Mouse (Mus musculus): ENCODE measurements around the gene Bche. TPM values are rescaled to one million over a fixed set of nuclear protein-coding genes. Genes with fewer than 3 reads are reported as not detected.
A peak's percentile ranks its signal among the peaks of the same experiment; 100 is the strongest.

The Bche gene
- polyA plus RNA-seq, 1 experiment from 2014 or later = 4.3 TPM

DNA sequence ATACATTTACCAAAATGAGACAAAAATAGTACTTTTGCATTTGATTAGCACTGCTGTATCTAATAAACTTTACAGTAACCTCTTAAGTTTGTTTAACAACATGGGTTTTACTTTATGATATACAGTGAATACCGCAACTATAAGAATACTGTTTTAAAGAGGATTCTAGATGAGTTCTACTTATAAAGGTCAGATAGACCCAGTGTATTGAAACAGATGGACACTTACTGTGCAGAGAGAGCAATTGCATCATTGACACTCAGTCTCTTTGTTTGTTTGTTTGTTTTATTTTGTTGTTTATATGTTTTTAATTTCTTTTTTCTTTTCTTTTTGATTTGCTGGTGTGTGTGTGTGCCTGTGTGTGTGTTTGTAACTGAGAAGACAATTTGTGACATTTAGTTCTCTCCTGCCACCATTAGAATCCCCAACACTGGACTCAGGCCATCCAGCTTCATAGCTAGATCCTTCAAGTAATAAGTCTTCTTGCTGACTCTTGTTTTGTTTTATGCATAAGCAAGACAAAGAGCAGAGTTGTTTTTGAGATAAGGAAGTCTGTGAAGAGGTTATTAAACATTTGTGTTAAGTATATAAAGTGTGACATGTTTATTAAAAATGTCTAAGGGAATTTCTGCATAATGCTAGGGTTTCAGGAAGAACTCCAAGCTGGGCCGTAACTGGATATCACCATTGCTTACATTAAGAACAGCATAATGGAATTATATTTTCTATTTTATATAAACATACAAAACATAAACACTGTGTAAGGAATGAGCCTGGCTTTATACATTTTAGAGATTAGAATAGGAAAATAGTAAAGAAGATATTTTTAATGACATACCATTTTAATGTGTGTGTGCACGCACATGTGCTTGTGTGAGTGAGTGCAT lies 40.7 kb downstream of the Bche start:
- no peaks in the 10 kb centered on the region for H3K27me3 ChIP-seq
- no peak overlapping the region for H3K27ac ChIP-seq
- ATAC-seq (ENCODE audit: low FRiP score) = no peak
- H3K4me2 ChIP-seq (replicated peaks) = no peak overlapping the region
- H3K9ac ChIP-seq = no peak overlapping the region
- H3K36me3 ChIP-seq = no peaks in the 10 kb centered on the region
- no peaks in the 10 kb centered on the region for H3K4me1 ChIP-seq
- no peaks in the 10 kb centered on the region for H3K9me3 ChIP-seq (replicated peaks)
- H3K4me3 ChIP-seq = no peak overlapping the region
- WGBS = 100% methylated on average over 3 of the region's 3 CpGs

- no peak for ATAC-seq (ENCODE audit: low FRiP score)
- no peak overlapping the region for H3K4me2 ChIP-seq (replicated peaks)
- H3K9ac ChIP-seq = no peak overlapping the region
- H3K27me3 ChIP-seq = no peaks in the 10 kb centered on the region
- H3K9me3 ChIP-seq (replicated peaks) = no peaks in the 10 kb centered on the region
- no peak overlapping the region for H3K4me3 ChIP-seq
- H3K36me3 ChIP-seq = no peaks in the 10 kb centered on the region
- no peak overlapping the region for H3K27ac ChIP-seq
- no peaks in the 10 kb centered on the region for H3K4me1 ChIP-seq
These were observed 57.9 kb downstream of the Bche start for GRCm38 (mm10) chr3:73650281-73650680.

DNA sequence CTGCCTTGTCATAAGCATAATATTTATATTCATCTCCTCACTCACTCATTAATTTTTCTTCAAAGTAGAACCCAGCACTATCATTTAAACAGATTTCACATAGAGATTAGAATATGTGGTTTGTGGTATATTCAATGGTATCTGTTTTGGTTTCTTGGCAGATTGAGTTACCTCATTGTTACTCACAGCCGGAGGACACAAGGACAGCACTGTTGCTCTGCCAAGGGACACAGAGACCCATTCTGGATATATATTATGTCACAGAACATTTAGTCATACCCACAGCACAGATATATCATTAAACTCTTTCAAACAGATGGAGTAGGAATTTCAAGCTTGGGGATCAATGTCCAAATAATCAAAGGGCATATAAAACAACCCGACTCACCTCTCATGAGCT lies 61.2 kb downstream of the Bche start:
- H3K36me3 ChIP-seq = no peaks in the 10 kb centered on the region
- ATAC-seq (ENCODE audit: low FRiP score) = no peak
- no peak overlapping the region for H3K4me3 ChIP-seq
- no peaks in the 10 kb centered on the region for H3K27me3 ChIP-seq
- no peaks in the 10 kb centered on the region for H3K4me1 ChIP-seq
- WGBS = 82% methylated on average over 2 of the region's 2 CpGs
- no peak overlapping the region for H3K27ac ChIP-seq
- H3K9me3 ChIP-seq (replicated peaks) = no peaks in the 10 kb centered on the region
- H3K9ac ChIP-seq = no peak overlapping the region
- H3K4me2 ChIP-seq (replicated peaks) = no peak overlapping the region

DNA sequence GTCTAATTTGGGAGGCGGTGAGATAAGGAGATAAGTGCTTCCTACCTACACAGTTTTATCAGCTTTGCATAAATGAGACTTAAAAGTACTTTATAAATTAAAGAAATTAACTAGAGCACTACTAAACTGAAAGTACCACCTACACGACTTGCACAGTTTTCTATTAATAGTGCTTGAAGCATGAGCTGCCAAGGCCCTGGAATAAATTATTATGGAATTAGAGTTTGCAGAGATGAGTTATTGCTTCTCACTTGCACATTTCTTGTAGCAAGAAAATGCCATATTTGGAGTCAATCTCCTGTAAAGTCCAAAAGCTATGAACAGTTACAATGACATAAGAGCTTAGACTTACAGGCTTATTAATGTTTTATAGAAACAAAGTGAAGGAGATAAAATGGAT lies 96.8 kb downstream of the Bche start:
- Histone ChIP-seq H3K4me1 (no peaks in the 10 kb centered on the region), H3K36me3 (no peaks in the 10 kb centered on the region), H3K4me2 (replicated peaks) (no peak overlapping the region), H3K9ac (no peak overlapping the region), H3K27ac (no peak overlapping the region), H3K27me3 (no peaks in the 10 kb centered on the region), H3K4me3 (no peak overlapping the region), H3K9me3 (replicated peaks) (no peaks in the 10 kb centered on the region)
- ATAC-seq (ENCODE audit: low FRiP score) = no peak
- WGBS = 91% methylated on average over 2 of the region's 2 CpGs

DNA sequence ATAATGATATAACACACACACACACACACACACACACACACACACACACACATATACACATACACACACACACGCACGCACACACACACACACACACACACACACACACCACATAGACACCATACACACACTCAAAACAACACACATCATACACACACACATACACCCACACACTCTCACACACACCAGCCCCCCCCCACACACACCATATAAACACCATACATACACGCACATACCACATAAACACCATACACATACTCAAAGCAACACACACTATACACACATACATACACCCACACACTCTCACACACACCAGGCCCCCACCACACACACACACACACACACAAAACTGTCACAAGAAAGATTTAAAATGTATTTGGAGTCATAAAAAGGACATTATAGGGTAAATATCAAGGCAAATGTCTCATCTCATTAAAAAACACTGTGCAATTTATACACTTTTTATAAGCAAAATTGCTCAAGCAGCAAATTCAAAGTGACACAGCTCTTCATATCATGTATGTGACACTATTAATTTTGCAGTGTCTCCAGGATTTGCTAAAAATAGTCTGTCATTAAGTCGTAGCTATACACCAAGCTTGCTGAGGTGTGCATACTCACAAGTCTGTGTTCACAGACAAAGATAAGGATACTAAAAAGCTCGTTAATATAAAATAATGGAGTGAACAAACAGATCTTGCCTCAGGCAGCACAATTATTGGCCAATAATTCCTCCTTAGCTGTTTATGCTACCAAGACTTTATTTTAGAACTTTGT lies 116.3 kb downstream of the Bche start:
- H3K4me3 ChIP-seq = no peak overlapping the region
- ATAC-seq (ENCODE audit: low FRiP score) = peak; percentile 56; the same call in 1 of the 2 replicates
- no peaks in the 10 kb centered on the region for H3K4me1 ChIP-seq
- no peaks in the 10 kb centered on the region for H3K27me3 ChIP-seq
- H3K4me2 ChIP-seq (replicated peaks) = no peak overlapping the region
- no peak overlapping the region for H3K9ac ChIP-seq
- WGBS = 69% methylated on average over 5 of the region's 5 CpGs
- H3K27ac ChIP-seq = no peak overlapping the region
- H3K36me3 ChIP-seq = no peaks in the 10 kb centered on the region
- H3K9me3 ChIP-seq (replicated peaks) = no peaks in the 10 kb centered on the region

Measured in hindbrain, embryonic 12.5 days (tissue).